Mouse (Mus musculus): Measurements from ENCODE around the gene Glg1. TPM values are rescaled to one million over a fixed set of nuclear protein-coding genes. Genes with fewer than 3 reads are reported as not detected.
"Not testable (repeated sequence)": the region's sequence is repeated elsewhere in the genome, so short reads cannot be mapped to it uniquely, and the experiment has no call there.

Gene Glg1
- polyA plus RNA-seq, 1 experiment from 2014 or later = 66.5 TPM

- WGBS (ENCODE audit: missing documents) = under 1% methylated on average over 29 of the region's 63 CpGs
- H3K79me2 ChIP-seq (ENCODE audit: inconsistent target) = peaks cover 48% of the 10 kb centered on the region; the same call in 1 of the 2 replicates
- H3K4me3 ChIP-seq (ENCODE audit: inconsistent target) = peak overlapping the region; percentile 51
- not testable (repeated sequence) for H3K27ac ChIP-seq; H3K36me3 ChIP-seq (ENCODE audit: inconsistent target)
Observed at GRCm38 (mm10) chr8:111144901-111145459, 114.0 kb downstream of the Glg1 start.

- H3K4me3 ChIP-seq (ENCODE audit: inconsistent target) = no peak overlapping the region
- peaks cover 63% of the 10 kb centered on the region; the same call in 1 of the 2 replicates for H3K79me2 ChIP-seq (ENCODE audit: inconsistent target)
- peaks cover 5% of the 10 kb centered on the region; the same call in 1 of the 2 replicates for H3K36me3 ChIP-seq (ENCODE audit: inconsistent target)
- no peak overlapping the region for H3K27ac ChIP-seq
Observed at GRCm38 (mm10) chr8:111142521-111142920, 116.5 kb downstream of the Glg1 start.

- Histone ChIP-seq H3K79me2 (ENCODE audit: inconsistent target) (no peaks in the 10 kb centered on the region), H3K27ac (no peak overlapping the region), H3K36me3 (ENCODE audit: inconsistent target) (peaks cover 34% of the 10 kb centered on the region; the same call in 1 of the 2 replicates), H3K4me3 (ENCODE audit: inconsistent target) (no peak overlapping the region)
- 100% methylated on average over 2 of the region's 2 CpGs for WGBS (ENCODE audit: missing documents)
Observed at GRCm38 (mm10) chr8:111130756-111131155, 128.3 kb downstream of the Glg1 start.

- Histone ChIP-seq H3K36me3 (ENCODE audit: inconsistent target) (peaks cover 63% of the 10 kb centered on the region), H3K79me2 (ENCODE audit: inconsistent target) (no peaks in the 10 kb centered on the region), H3K27ac (no peak overlapping the region), H3K4me3 (ENCODE audit: inconsistent target) (no peak overlapping the region)
- WGBS (ENCODE audit: missing documents) = 91% methylated on average over 3 of the region's 3 CpGs
Observed at GRCm38 (mm10) chr8:111119481-111119880, 139.5 kb downstream of the Glg1 start.

- 93% methylated on average over 5 of the region's 5 CpGs for WGBS (ENCODE audit: missing documents)
- Histone ChIP-seq H3K27ac (no peak overlapping the region), H3K79me2 (ENCODE audit: inconsistent target) (no peaks in the 10 kb centered on the region), H3K36me3 (ENCODE audit: inconsistent target) (peaks cover 42% of the 10 kb centered on the region), H3K4me3 (ENCODE audit: inconsistent target) (no peak overlapping the region)
Observed at GRCm38 (mm10) chr8:111114891-111115290, 144.1 kb downstream of the Glg1 start.

Other genes with a start within 250 kb of the Glg1 start
- 4.9 to 7.6 TPM (median 6.2 TPM) in 3 replicates for gene Ddx19b, start 227.5 kb downstream of the Glg1 start, polyA plus RNA-seq (2018)
- gene Aars, start 226.1 kb downstream of the Glg1 start, polyA plus RNA-seq (2018) = 31.7 to 55.1 TPM (median 47.7 TPM) in 3 replicates
- 0.31 TPM in 1 of 3 replicates, not detected in the others for gene Exosc6, start 202.9 kb downstream of the Glg1 start, polyA plus RNA-seq (2018)
- gene Clec18a, start 166.8 kb downstream of the Glg1 start, polyA plus RNA-seq (2018) = not detected in 3 replicates
- 4.9 to 9.3 TPM (median 8.4 TPM) in 3 replicates for gene Pdpr, start 164.6 kb downstream of the Glg1 start, polyA plus RNA-seq (2018)
- gene Rfwd3, start 41.0 kb upstream of the Glg1 start, polyA plus RNA-seq (2018) = 18.6 to 30.0 TPM (median 23.4 TPM) in 3 replicates
- gene Mlkl, start 79.0 kb upstream of the Glg1 start, polyA plus RNA-seq (2018) = 31.1 to 43.3 TPM (median 39.9 TPM) in 3 replicates
- gene Fa2h, start 134.6 kb upstream of the Glg1 start, polyA plus RNA-seq (2018) = not detected in 3 replicates